Mouse (Mus musculus): ENCODE data around the gene Dnajc30. TPM values are rescaled to one million over a fixed set of nuclear protein-coding genes. Genes with fewer than 3 reads are reported as not detected.

The Dnajc30 gene
- polyA plus RNA-seq, 1 experiment from 2014 or later = 37.4 TPM

- peaks cover 69% of the 10 kb centered on the region for H3K27me3 ChIP-seq
- H3K4me2 ChIP-seq = no peak overlapping the region
- H3K4me3 ChIP-seq = no peak overlapping the region
- H3K27ac ChIP-seq = no peak overlapping the region
- no peaks in the 10 kb centered on the region for H3K36me3 ChIP-seq
- ATAC-seq (ENCODE audit: low FRiP score) = no peak
- peaks cover 4% of the 10 kb centered on the region for H3K4me1 ChIP-seq (replicated peaks)
- H3K9ac ChIP-seq = no peak overlapping the region
- WGBS = 70% methylated on average over 4 of the region's 4 CpGs
- H3K9me3 ChIP-seq = no peaks in the 10 kb centered on the region
These were observed 22.9 kb downstream of the Dnajc30 start for GRCm38 (mm10) chr5:135086871-135087270.

GRCm38 (mm10) chr5:135089653-135090052, 25.7 kb downstream of the Dnajc30 start, which contains the start of gene Mlxipl:
Gene Mlxipl, plus strand, starts transcription at chr5:135089890.
- peaks cover 4% of the 10 kb centered on the region for H3K4me1 ChIP-seq (replicated peaks)
- H3K27ac ChIP-seq = no peak within 1 kb of the TSS
- WGBS = 3% methylated on average over 38 of the region's 39 CpGs
- peak within 1 kb of the TSS; percentile 21; the same call in 1 of the 2 replicates for H3K4me2 ChIP-seq
- no peaks in the 10 kb centered on the region for H3K9me3 ChIP-seq
- no peak within 1 kb of the TSS for H3K9ac ChIP-seq
- no peak for ATAC-seq (ENCODE audit: low FRiP score)
- no peaks in the 10 kb centered on the region for H3K36me3 ChIP-seq
- peaks cover 75% of the 10 kb centered on the region for H3K27me3 ChIP-seq
- peak within 1 kb of the TSS; percentile 16; the same call in 1 of the 2 replicates for H3K4me3 ChIP-seq

- no peaks in the 10 kb centered on the region for H3K4me1 ChIP-seq (replicated peaks)
- H3K9ac ChIP-seq = no peak overlapping the region
- WGBS = 88% methylated on average over 1 of the region's 1 CpGs
- H3K27me3 ChIP-seq = peaks cover 21% of the 10 kb centered on the region
- no peaks in the 10 kb centered on the region for H3K9me3 ChIP-seq
- no peak overlapping the region for H3K27ac ChIP-seq
- no peaks in the 10 kb centered on the region for H3K36me3 ChIP-seq
- H3K4me2 ChIP-seq = no peak overlapping the region
- H3K4me3 ChIP-seq = no peak overlapping the region
- no peak for ATAC-seq (ENCODE audit: low FRiP score)
These were observed 37.0 kb downstream of the Dnajc30 start for GRCm38 (mm10) chr5:135100981-135101380.

GRCm38 (mm10) chr5:135103999-135104660, 40.1 kb downstream of the Dnajc30 start:
- no peaks in the 10 kb centered on the region for H3K9me3 ChIP-seq
- H3K4me2 ChIP-seq = no peak overlapping the region
- ATAC-seq (ENCODE audit: low FRiP score) = no peak
- no peak overlapping the region for H3K27ac ChIP-seq
- no peak overlapping the region for H3K4me3 ChIP-seq
- 61% methylated on average over 11 of the region's 11 CpGs for WGBS
- H3K27me3 ChIP-seq = peaks cover 49% of the 10 kb centered on the region
- no peaks in the 10 kb centered on the region for H3K36me3 ChIP-seq
- no peak overlapping the region for H3K9ac ChIP-seq
- peaks cover 18% of the 10 kb centered on the region for H3K4me1 ChIP-seq (replicated peaks)

GRCm38 (mm10) chr5:135106758-135107256, 42.8 kb downstream of the Dnajc30 start:
- Histone ChIP-seq H3K27ac (no peak overlapping the region), H3K4me2 (peak overlapping the region; percentile 87), H3K9me3 (no peaks in the 10 kb centered on the region), H3K9ac (peak overlapping the region; percentile 61), H3K36me3 (no peaks in the 10 kb centered on the region), H3K27me3 (peaks cover 67% of the 10 kb centered on the region), H3K4me1 (replicated peaks) (peaks cover 18% of the 10 kb centered on the region), H3K4me3 (peak overlapping the region; percentile 48)
- under 1% methylated on average over 48 of the region's 48 CpGs for WGBS
- peak; percentile 80 for ATAC-seq (ENCODE audit: low FRiP score)

DNA sequence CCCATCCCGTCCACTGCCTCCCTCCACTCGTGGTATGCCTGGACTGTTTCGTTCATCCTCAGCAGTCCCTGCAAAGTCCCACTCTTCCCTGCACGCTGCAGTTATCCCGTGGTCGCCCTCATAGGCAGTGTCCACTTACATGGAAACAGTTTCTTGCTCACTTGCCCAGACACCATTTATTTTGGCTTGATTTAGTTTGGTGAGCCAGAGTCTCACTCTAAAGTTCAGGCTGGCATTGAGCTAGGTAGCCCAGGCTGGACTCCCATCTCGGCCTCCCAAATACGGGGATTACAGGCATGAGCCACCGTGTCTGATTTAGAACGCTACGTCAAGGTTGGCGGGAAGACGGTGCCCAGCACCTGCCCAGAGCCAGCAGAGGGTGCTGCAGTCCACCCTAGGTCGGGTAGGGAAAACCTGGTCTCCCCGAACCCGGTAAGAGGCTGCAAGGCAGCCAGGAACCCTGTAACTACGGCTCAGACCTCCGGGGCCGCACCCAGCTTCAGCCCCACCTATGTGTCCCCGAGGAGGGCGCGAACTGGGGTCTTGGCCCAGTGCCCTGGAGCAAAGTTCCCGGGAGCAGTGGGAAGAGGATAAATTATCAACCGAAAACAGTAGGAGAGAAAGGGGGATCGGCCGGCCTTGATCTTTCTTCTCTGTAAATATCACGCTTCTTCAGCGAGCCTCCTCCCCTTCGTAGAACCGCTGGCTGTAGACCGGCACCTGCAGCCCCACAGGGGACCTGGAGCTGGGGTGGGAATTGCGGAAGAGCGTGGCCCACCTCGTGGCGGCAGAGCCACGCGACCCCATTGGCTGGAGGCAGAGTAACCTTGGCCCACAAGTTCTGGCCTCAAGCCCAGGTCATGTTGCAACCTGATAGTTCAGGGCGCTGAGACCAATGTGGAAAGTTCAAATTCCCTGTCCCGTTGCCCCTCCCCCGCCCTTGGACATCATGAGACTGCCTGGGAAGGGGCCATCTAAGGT, 43.8 kb downstream of the Dnajc30 start:
- Histone ChIP-seq H3K4me2 (peak overlapping the region; percentile 87), H3K4me3 (peak overlapping the region; percentile 48), H3K27ac (no peak overlapping the region), H3K4me1 (replicated peaks) (peaks cover 18% of the 10 kb centered on the region), H3K36me3 (no peaks in the 10 kb centered on the region), H3K9me3 (no peaks in the 10 kb centered on the region), H3K27me3 (peaks cover 67% of the 10 kb centered on the region), H3K9ac (0 out of 2 replicates have a peak overlapping the region, but pooled peaks have one; percentile 61)
- WGBS = 8% methylated on average over 40 of the region's 40 CpGs
- no peak for ATAC-seq (ENCODE audit: low FRiP score)

GRCm38 (mm10) chr5:135109017-135109416, 45.0 kb downstream of the Dnajc30 start:
- 50% methylated on average over 6 of the region's 6 CpGs for WGBS
- ATAC-seq (ENCODE audit: low FRiP score) = no peak
- no peaks in the 10 kb centered on the region for H3K9me3 ChIP-seq

GRCm38 (mm10) chr5:135109426-135109825, 45.4 kb downstream of the Dnajc30 start:
- Histone ChIP-seq H3K36me3 (no peaks in the 10 kb centered on the region), H3K4me3 (no peak overlapping the region), H3K9ac (no peak overlapping the region), H3K4me2 (no peak overlapping the region), H3K27ac (no peak overlapping the region), H3K27me3 (peaks cover 64% of the 10 kb centered on the region), H3K9me3 (no peaks in the 10 kb centered on the region), H3K4me1 (replicated peaks) (peaks cover 18% of the 10 kb centered on the region)
- WGBS = 83% methylated on average over 3 of the region's 3 CpGs
- no peak for ATAC-seq (ENCODE audit: low FRiP score)

More at GRCm38 (mm10) chr5:135109017-135109416, 45.0 kb downstream of the Dnajc30 start:
- Histone ChIP-seq H3K4me2 (no peak overlapping the region), H3K27ac (no peak overlapping the region), H3K9ac (no peak overlapping the region), H3K4me3 (no peak overlapping the region), H3K27me3 (peaks cover 67% of the 10 kb centered on the region), H3K4me1 (replicated peaks) (peaks cover 18% of the 10 kb centered on the region), H3K36me3 (no peaks in the 10 kb centered on the region)

DNA sequence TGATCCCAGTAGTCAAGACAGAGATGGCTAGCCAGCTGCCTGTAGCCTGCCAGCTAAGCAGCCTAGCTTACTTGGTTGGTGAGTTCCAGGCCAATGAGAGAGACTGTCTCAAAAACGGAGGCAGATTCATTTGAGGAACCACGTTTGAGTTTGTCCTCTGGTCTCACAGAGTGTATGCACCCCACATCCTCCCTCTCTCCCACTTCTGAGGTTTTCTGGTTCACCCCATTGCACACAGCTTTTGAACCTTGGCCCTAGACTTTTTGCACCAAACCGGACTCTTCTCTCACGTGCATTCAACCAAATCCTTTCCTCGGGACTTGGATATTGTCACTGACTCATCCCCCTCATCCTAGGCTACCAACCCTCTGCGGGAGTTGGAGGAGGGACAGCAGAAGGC, 46.0 kb downstream of the Dnajc30 start:
- no peak overlapping the region for H3K27ac ChIP-seq
- no peaks in the 10 kb centered on the region for H3K36me3 ChIP-seq
- no peak for ATAC-seq (ENCODE audit: low FRiP score)
- H3K4me2 ChIP-seq = no peak overlapping the region
- no peak overlapping the region for H3K9ac ChIP-seq
- peaks cover 59% of the 10 kb centered on the region for H3K27me3 ChIP-seq
- no peak overlapping the region for H3K4me3 ChIP-seq
- 71% methylated on average over 6 of the region's 6 CpGs for WGBS
- H3K4me1 ChIP-seq (replicated peaks) = peaks cover 18% of the 10 kb centered on the region
- H3K9me3 ChIP-seq = no peaks in the 10 kb centered on the region

- Histone ChIP-seq H3K27ac (no peak overlapping the region), H3K36me3 (no peaks in the 10 kb centered on the region), H3K9ac (no peak overlapping the region), H3K9me3 (no peaks in the 10 kb centered on the region), H3K27me3 (peaks cover 21% of the 10 kb centered on the region), H3K4me1 (replicated peaks) (no peaks in the 10 kb centered on the region), H3K4me2 (no peak overlapping the region), H3K4me3 (no peak overlapping the region)
- WGBS = 86% methylated on average over 12 of the region's 12 CpGs
- no peak for ATAC-seq (ENCODE audit: low FRiP score)
These were observed 49.8 kb downstream of the Dnajc30 start for GRCm38 (mm10) chr5:135113782-135114181.

DNA sequence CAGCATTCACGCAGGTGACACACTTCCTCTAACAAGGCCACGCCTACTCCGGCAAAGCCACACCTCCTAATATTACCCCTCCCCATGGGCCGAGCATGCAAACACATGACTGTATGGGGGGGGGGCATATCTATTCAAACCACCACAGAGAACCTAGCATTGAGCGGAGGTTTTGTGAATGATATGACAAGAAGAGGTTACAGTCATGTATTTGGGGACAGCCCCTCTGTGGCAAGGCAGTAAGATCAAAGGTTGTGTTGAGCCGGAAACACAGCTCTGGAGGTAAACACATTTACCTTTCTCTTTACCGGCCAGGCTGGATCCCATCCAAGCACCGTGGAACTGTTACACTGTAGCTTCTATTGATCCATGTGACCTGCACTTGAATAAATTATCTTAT, 51.2 kb downstream of the Dnajc30 start:
- WGBS = 91% methylated on average over 8 of the region's 8 CpGs
- no peaks in the 10 kb centered on the region for H3K9me3 ChIP-seq
- H3K4me3 ChIP-seq = no peak overlapping the region
- no peak overlapping the region for H3K9ac ChIP-seq
- no peak overlapping the region for H3K4me2 ChIP-seq
- no peak overlapping the region for H3K27ac ChIP-seq
- no peak for ATAC-seq (ENCODE audit: low FRiP score)
- H3K36me3 ChIP-seq = no peaks in the 10 kb centered on the region
- H3K4me1 ChIP-seq (replicated peaks) = no peaks in the 10 kb centered on the region
- H3K27me3 ChIP-seq = peaks cover 6% of the 10 kb centered on the region

All from hindbrain, embryonic 13.5 days (tissue).